Mouse (Mus musculus): ENCODE data around the gene Sdad1. TPM values are rescaled to one million over a fixed set of nuclear protein-coding genes. Genes with fewer than 3 reads are reported as not detected.
A peak's percentile ranks its signal among the peaks of the same experiment; 100 is the strongest.

The Sdad1 gene
- total RNA-seq, 2 experiments from 2014 or later, result 19.0 to 19.8 TPM

DNA sequence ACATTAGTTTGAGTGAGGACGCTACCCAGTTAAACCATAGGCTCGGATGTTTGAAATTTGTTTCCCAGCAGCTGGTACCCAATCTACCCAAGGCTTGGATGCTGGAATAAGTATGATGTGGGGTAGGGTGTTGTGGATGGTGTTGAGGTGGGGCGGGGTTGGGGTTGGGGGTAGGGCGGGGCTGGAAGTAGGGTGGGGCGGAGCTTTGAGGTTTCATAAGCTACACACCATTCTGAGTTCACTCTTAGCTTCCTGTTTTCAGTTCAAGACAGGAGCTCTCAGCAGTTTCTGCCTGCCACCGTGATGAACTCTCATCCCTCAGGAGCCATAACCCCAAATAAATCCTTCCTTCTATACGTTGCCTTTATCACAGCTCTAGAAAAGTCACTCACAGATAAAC lies 7.8 kb upstream of the Sdad1 start:
- intact Hi-C loops (cut with DNase I), result loop anchor here (10.0 kb wide), 1 partner anchor 337 kb away; no protein-coding TSS in a partner anchor
- no peak for DNase-seq (ENCODE audit: low spot score in 2 of 2)

DNA sequence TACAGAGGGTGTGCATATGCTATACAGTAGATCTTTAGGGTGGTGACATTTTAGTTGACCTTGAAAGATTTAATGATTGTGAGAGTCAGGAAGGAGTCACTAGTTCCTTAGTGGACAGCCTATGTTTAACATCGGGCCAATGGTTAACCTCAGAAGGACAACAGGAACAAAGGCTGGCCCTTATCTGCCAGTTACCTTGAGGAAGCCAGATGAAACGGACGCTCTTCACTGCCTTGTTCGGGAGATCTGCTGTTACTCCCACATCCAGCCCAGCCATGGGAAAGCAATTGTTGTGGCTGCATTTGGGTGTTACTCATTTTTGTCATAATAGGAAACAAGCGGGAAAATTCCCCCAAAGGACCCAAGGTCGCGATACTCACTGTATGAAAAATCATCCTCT lies 3.5 kb upstream of the Sdad1 start:
- DNase-seq (ENCODE audit: low spot score in 2 of 2), result no peak
- intact Hi-C loops (cut with DNase I), result loop anchor here (5.0 to 10.0 kb wide), 2 partner anchors 84 to 341 kb away; no protein-coding TSS in a partner anchor

DNA sequence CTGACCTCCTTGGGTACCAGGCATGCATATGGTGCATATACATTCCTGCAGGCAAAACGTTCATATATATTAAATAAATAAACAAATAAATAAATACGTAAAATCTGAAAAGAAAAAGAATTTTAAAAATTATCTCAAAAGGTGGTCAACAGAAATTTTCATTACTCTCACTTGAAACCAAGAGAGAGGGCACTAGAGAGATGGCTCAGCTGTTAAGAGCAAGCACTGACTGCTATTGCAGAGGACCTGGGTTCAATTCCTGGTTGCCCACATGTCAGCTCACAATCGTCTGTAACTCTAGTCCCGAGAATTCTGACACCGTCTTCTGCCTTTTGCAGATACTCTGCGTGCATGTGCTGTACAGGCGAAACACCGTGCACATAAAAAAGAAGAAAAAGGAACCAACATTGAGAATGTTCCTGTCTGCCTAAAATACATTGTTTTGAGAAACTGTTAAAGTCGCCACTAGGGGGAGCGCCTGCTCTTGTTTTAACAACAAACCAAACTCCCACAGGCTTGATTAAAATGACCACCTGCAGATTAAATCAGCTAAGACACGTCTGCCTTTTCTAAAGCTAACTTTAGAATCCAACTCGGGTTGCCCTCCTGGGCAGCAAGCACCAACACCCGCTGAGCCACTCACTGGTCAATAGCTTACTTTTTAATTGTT lies 1.9 kb upstream of the Sdad1 start:
- intact Hi-C loops (cut with DNase I), result loop anchor here (1.0 to 10.0 kb wide), 3 partner anchors 70 to 343 kb away; no protein-coding TSS in a partner anchor
- peak; percentile 90 to 94 for DNase-seq (ENCODE audit: low spot score in 2 of 2)

DNA sequence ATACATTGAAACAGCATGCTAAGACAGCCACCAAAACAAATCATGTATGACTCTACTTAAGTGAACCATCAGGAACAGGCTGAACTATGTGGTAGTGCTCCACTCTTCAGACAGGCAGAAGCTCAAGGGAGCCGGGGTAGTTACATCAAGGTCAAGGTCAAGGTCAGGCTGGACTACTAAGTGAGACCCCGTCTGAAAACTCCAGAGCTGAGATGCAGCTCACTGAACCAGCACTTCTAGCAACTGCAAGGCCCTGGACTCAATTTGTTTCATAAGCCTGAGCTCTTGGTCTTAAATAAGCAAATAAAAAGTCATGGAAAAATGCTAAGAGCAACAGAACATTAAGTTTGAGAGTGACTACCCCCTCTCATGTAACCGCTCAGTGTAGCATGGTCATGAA lies 6.0 kb downstream of the Sdad1 start:
- intact Hi-C loops (cut with DNase I), result no loop called here
- DNase-seq (ENCODE audit: low spot score in 2 of 2), result no peak

DNA sequence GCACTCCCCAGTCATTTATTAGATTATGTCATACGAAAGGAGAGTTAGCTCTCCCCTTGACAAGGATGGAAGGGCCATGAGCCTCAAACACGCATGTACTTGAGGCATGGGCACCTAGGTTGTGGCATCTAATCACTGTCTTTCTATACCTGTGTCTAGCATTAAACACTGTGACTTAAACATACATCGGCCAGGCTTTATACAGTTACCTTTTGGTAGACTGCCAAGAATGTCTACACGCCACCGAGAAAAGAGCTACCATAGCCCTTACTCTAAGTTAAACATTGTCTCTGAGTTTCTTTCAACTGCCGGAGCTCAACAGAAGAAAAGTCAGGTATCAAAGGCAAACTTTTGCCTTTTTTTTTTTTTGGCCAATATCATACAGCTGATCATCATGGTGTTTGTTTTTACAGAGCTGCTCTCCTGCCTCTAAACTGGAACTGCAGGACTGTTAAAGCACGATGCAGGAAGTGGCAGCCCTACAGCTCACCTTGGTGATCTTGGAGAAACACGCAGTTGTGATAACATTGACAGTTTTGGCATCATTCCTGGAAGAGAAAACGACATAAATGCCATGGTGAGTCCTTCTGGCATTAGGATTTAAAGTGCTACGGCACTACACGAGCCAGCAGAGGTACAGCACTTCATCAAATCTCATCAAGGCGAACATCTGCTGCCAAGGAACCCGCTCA lies 8.0 kb downstream of the Sdad1 start:
- no peak for DNase-seq (ENCODE audit: low spot score in 2 of 2)
- intact Hi-C loops (cut with DNase I), result no loop called here

DNA sequence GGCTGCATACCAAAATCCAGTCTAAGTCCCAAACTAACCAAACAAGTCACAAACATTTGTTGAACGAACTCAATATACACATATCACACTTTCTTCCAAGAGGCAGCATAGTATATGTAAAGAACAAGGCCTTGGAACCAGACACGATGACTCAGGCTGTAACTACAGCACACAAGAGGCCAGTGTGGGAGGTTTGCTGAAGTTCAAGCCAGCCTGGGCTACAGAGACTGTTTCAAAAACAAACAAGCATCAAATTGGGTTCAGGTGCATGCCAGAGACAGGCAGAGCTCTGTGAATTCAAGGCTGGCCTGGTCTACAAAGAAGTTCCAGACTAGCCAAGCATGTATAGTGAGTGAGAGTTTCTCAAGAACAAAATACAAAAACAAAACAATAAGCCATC lies 15.8 kb downstream of the Sdad1 start:
- DNase-seq (ENCODE audit: low spot score in 2 of 2), result no peak
- intact Hi-C loops (cut with DNase I), result no loop called here

DNA sequence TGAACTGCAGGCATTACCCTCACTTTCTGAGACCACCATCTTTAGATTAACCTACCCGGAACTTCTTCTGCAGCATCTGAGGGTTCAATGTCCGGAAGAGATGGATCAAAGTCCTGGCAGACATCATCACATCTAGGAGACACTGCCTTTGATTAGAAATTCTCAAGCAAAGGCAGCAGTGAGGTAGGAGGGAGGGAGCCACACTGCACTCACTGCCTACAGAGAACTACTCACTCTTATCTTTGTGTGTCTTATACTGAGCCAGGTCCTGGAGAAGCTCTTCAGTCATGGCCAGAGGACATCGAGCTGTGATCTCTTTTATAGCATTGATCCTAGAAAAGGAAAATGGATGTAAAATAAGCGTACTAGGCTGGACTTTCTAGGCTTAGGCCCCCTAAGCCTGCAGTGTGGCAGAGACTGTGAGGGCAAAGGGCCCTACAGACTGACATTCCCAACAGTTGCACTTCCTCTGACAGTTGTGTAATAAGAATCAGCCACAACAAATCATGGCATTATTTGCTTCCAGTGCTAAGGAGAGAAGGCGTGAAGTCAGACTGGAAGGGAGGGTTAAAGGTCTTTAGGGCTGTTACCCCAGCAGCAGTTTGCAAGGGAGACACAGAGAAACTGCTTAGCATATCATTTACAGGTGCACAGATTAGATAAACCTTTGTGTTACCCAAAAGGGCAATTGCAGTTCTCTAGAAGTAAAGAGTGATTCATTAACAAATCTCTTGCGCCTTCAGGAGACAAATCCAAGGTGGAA lies 18.4 kb downstream of the Sdad1 start:
- intact Hi-C loops (cut with DNase I), result no loop called here

DNA sequence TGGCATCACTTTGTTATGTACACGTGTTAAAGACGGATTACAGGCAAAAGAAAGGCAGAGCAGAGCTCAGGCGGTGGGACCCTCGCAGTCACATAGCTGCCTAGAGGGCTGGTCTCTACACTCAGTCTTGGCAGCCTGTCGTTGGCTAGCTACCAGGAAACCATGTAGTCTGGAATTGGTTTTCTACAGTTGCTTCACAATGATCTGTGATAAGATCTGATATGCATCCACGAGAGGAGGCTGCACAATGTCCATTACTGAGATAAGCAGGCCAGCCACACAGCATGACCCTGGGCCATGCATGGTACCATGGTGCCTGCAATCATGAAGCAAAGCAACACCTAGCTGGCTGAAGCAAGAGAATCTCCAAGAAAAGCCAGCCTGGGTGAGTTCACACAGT lies 22.4 kb downstream of the Sdad1 start:
- intact Hi-C loops (cut with DNase I), result no loop called here
- no peak for DNase-seq (ENCODE audit: low spot score in 2 of 2)

More for the DNA sequence above, 18.4 kb downstream of the Sdad1 start:
- DNase-seq (ENCODE audit: low spot score in 2 of 2), result no peak

DNA sequence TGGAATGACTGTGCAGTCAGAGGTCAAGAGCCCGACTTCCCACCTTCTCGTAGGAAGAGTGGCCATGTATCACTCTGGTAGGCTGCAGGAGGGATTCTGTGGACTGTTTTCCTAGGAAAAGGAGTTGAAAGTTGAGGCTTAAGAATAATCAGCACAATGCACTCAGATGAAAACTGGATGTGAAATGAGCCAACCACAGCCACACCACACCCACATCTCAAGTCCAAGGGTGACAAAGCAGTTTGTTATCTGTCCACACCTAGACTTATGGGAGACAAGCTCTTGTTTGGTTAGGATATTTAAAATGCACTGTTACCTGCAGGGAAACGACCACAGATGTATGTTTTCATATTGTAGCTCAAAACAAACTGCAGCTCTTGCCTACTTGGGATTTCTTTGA lies 27.2 kb downstream of the Sdad1 start:
- intact Hi-C loops (cut with DNase I), result no loop called here

DNA sequence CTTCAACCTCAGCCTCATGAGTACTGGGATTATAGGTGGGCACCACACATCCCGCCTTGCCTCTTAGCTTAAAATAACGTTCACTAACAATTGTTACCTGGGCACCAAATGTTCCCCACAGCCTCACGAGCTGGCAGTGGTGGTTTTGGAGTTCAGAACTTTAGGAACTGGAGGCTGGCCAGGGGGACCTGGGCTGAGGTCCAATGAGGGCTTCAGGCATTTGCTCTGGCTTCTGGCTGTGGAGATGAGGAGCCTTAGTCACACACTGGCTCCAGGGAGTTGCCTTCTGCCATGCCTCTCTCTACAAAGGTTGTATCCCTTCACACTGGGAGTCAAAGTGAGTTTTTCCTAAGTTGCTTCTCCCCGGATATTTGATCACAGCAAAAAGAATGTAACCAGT lies 27.7 kb downstream of the Sdad1 start:
- intact Hi-C loops (cut with DNase I), result no loop called here
- no peak for DNase-seq (ENCODE audit: low spot score in 2 of 2)

More for the DNA sequence above, 27.2 kb downstream of the Sdad1 start:
- DNase-seq (ENCODE audit: low spot score in 2 of 2), result no peak

DNA sequence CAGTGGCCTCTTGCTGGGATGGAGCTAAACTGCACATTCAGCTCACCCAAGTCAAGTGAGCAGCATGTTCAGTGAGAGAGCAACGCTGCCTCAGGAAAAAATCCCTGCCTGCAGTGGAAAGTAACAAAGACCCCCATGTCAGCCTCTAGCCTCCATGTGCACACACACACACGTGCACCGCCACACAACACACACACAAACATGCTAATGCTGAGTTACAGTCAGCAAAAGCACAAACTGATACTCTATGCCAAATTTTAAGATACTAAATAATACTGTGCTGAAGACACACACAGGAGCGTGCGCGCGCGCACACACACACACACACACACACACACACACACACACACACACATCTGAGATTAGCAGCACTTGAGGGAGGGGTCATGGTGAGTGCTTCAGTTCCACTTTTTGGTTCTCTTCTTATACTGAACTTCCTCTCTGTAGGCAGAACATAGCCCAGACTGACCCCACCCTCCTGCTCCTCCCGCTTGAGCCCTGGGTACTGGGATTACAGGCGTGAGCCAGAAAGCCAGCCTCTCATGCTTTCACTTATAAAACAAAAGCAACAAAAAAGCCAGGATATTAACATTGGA lies 31.2 kb downstream of the Sdad1 start:
- no peak for DNase-seq (ENCODE audit: low spot score in 2 of 2)
- intact Hi-C loops (cut with DNase I), result no loop called here

DNA sequence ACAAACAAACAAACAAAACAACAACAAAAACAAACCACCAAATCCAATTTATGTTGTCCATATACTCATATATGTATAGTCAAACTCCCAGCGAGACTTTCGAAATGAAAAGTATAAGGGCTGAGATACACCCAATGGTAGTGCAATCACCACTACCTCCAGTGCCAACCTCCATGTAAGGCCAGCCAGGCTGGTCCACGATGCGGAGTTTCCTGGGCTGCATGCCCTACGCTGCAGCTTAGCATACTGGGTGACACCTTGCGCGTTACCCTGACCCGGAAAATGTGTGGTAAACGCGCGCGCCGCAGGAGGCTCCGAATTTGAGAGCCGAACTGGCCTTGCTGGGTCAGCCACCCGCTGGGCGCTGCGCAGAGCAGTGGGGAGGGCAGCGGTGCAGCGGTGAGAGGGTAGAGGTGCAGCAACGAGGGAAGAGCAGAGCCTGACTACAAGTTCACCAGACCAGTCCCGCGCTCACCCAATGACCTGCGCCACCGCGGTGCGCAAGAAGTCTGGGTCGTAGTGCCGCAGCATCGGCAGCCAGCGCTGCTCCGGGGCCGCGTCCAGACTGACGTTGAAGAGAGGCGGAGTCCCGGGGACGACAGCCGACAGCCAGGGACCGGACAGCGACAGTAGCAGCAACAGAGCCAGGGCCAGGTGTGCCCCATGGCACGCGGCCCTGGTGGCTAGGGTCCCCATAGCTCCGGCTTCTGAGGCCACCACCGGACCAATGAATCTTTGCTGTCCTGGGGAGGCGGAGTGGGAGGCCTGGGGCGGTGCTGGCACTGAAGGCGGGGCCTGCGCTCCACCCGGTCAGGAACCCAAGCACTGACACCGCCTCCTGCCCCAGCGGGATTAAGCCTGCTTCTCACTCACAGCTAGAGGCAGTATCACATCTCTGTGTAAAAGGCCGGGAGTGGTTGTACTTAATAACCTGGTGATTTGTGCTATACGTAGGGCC lies 32.6 kb downstream of the Sdad1 start, which contains the start of gene Naaa:
Gene Naaa (minus strand): TSS at position 734 of the 958 bp plus-strand sequence.
- intact Hi-C loops (cut with DNase I), result no loop called here
- DNase-seq (ENCODE audit: low spot score in 2 of 2), result peak; percentile 78 to 87

DNA sequence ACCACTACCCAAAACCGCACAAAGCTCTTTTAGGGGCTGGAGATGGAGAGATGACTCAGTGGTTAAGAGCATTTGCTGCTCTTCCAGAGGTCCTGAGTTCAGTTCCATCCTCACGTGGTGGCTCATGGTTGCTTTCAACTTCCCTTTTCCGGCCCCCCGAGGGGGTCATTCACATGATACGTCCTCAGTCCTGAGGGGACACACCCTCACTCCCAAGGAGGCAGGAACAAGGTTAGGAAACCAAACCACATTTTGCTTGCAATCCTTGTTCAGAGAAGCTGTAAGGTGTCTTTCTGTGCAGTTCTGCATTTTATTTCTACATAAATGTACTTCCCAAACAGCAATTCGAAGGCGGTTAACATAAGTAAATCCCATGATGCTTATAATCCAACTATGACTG lies 39.8 kb downstream of the Sdad1 start:
- intact Hi-C loops (cut with DNase I), result no loop called here
- DNase-seq (ENCODE audit: low spot score in 2 of 2), result no peak

DNA sequence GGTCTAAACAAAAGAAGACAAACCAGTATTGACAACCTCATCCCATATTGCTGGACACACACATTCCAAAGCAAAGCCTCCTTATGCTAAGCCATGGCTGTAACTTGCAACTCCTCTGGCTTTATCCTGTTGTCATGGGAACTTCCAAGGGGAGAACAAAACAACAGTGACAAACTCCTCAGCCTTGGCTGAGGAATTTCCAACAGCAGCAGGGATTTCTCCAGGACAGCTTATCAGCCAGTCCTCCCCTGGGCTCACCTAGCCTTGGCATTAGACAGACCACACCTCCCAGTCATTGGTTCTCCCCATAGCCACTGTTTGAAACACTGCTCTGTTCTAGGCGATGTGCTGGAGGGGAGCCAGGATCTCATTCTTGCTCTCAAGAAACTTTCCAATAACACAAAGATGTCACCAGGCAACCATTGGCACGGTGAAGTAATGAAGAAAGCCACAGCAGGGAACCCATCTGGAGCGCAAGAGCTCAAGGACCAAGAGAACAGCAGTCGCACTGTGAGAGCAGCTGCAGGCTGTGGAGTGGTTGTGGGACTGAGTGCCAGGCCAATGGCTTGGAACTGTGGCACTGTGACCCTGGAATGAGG lies 46.4 kb downstream of the Sdad1 start:
- DNase-seq (ENCODE audit: low spot score in 2 of 2), result peak; percentile 76 to 80
- intact Hi-C loops (cut with DNase I), result no loop called here

DNA sequence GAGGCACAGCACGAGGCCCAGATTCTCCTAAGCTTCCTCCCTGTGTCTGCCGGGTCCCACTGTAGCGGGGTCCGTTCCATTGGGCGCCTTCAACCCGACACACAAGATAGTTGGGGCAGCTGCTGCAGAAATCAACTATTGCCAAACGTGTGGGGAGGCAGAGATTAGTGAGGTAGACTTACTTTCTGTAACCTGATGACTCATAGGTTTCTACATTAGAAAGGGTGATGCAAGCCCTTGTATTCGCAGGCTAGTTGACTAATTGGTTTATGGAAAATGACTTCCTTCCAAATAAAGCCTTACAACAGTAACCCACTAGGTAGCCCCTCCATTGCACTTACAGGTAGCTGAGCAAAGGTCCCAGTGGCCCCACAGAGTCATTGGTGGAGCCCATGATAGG lies 47.6 kb downstream of the Sdad1 start:
- intact Hi-C loops (cut with DNase I), result no loop called here
- DNase-seq (ENCODE audit: low spot score in 2 of 2), result no peak

DNA sequence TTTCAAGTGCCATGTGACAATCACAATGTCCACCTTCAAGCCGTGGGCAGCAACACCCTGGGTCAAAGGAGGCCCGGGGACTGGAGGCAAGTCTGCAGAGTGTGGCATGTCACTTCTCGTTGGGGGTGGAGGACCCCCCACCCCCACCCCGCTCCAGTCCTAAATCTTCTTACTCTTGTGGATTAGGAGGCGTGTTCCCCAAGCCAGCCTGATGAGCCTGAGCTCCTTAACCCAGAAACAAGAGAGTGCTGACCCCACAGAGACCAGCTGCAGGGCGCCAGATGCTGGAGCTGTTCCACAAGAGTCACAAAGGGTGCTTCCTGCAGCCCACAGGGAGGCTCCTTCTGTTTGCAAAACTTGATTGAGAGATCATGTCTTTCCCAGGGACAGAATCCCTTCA lies 54.1 kb downstream of the Sdad1 start, which contains the start of gene Ppef2:
Gene Ppef2 (minus strand): TSS at position 61 of the 400 bp plus-strand sequence.
- DNase-seq (ENCODE audit: low spot score in 2 of 2), result no peak
- intact Hi-C loops (cut with DNase I), result no loop called here

DNA sequence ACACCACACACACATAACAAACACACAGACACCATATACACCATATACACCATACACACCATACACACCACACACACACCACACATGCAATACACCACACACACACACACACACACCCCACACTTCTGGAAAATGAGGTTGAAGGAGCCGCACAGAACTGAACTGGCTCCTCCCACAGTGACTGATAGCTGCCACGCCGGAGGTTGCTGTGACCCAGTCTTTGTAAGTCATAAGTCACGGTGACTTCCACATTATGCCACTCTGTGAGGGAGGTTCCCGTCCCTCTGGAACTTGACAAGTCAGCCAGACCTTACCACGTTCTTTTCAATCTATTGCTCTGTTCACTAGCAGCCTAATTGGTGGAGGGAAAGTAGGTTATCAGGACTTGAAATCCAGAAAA lies 55.8 kb downstream of the Sdad1 start:
- no peak for DNase-seq (ENCODE audit: low spot score in 2 of 2)

DNA sequence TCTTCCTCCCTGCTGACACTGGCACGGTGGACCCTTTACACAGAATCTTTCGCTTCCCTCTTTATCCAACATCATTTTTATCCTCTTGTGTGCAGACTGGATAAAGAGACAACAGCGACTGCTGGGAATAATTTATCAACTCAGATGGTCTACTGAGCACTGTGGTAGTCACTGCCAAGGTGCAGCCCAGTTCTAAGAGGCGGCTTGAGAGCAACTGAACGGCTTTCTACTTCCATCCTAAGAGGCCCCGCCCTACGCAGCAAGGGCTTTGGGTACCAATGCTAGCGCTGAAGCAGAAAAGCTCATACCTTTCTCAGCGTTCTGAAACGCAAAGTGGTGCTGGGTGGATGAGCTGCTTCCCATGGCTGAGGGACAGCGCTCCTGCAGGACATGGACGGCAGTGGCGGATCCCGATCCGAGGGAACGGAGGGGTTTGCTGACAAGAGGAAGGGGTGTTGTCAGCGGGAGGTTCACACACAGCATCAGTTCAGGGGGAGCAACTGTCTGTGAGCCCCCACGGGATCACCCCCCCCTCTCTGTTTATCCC lies 57.4 kb downstream of the Sdad1 start:
- intact Hi-C loops (cut with DNase I), result no loop called here
- peak; percentile 19 to 34 for DNase-seq (ENCODE audit: low spot score in 2 of 2)

More for the DNA sequence above, 55.8 kb downstream of the Sdad1 start:
- intact Hi-C loops (cut with DNase I), result no loop called here
